Mouse (Mus musculus): Measurements from ENCODE around the gene Rps15a. TPM values are rescaled to one million over a fixed set of nuclear protein-coding genes. Genes with fewer than 3 reads are reported as not detected.

Rps15a gene
- total RNA-seq, 2 experiments from 2014 or later = 1,201 to 1,267 TPM

DNA sequence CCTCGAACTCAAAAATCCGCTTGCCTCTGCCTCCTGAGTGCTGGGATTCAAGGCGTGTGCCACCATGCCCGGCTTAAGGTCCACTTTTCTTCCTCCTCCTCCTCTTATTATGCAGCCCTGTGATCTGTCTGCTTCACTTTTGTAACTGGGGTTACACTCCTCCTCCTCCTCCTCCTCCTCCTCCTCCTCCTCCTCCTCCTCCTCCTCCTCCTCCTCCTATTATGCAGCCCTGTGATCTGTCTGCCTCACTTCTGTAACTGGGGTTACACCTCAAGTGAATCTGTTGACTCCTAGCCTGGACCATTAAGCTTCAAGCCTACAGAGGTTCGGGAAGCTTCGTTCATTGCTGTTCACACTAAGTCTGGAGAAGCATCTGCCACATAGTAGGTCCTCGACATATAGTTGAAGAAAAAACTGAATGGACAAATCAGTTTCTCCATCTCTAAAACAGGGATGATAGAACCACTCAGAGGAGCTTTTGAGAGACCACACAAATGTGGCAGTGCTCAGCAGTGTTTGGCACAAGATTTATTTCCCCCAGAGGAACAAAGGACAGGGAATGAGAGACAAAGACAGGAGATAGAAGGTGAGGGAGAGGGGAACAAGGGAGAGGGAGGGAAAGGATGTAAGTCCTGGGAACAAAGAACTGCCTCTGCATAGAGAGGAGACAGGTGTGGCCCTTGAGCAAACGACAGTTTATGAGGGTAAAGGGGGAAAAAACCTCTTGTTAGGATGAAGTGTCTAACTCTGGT lies 975 bp upstream of the Rps15a start:
- DNase-seq (ENCODE audit: low spot score in 2 of 2) = no peak

DNA sequence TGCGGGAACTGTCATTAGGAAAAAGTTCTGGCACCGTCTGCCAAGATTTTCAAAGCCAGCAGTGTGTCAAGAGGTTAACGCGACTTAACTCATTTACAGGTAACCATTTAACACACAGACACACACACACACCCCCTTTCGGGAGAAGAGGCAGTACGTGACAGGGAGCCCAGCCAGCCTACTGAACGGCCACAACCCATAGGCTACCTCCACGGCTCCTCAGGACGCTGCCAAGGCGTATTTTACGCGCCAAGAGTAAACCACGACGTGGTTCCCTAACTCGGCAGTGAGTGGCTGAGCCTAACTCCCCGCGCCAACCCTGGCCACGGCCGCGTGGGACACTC lies 483 bp downstream of the Rps15a start:
- DNase-seq (ENCODE audit: low spot score in 2 of 2) = no peak

DNA sequence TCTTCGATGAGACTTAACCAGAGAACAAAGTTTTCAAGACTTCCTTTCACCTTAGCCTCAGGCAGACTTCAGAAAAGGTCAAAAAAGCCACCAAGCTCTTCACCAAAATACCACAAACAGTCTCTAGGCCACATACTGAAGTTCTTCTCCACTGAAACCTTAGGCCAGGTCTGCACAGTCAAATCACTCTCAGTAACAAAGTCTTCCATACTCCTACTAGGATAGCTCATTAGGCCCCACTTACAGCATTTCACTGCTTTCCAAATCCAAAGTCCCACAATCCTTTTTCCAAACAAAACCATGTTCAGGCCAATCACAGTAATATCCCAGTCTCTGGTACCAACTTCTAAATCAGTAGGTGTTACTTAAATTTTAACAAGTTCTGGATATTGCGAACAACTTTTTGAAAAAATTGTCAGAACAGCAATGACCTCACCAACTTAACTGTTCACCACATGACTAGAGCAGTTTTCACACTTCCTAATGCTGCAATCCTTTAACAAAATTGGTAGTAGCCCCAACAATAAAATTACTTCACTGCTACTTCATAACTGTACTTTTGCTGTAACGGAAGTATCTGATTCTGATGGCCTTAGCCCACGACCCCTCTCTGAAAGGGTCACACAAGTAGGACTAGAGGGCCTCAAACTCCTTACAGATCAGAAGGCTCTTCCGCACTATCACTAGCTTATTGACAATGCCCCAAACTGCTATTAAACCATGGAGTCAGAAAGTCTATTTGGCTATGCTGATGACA lies 2.3 kb downstream of the Rps15a start:
- no peak for DNase-seq (ENCODE audit: low spot score in 2 of 2)

DNA sequence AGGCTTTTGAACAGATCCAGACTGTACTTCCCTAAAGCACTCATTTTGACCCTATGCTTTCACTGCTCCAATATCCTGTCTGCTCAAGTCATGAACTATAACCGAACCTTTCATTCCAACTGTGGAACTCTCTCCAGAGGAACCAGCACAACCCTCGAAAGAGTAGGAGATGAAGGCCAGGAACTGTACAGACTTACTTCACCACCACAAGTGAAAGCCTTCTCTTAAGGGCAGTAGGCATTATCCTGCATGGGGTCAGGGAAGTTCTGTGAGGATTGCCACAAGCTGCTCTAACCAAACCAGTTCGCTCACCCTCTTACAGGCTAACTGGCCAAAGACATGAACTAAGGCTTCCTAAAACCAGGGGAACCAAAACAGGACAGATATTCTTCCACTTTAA lies 4.9 kb downstream of the Rps15a start:
- DNase-seq (ENCODE audit: low spot score in 2 of 2) = no peak

DNA sequence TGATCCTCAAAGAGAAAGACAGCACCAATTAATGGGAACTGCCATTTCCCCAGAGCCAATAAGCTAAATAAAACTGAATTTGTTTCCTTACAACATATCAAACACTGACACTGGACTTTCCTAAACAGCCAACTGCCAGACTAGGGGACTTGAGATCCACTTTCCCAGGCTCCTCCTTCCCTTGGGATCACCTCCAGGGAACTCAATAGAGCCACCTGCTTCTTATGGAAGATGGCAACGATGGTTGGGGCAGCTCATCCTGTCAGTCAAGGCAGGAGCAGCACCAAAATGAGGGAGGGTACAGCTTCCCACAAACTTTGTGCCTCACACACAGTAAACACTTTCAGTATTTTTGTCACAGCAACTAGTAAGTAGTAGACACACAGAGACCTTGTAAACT lies 8.3 kb downstream of the Rps15a start:
- DNase-seq (ENCODE audit: low spot score in 2 of 2) = no peak

DNA sequence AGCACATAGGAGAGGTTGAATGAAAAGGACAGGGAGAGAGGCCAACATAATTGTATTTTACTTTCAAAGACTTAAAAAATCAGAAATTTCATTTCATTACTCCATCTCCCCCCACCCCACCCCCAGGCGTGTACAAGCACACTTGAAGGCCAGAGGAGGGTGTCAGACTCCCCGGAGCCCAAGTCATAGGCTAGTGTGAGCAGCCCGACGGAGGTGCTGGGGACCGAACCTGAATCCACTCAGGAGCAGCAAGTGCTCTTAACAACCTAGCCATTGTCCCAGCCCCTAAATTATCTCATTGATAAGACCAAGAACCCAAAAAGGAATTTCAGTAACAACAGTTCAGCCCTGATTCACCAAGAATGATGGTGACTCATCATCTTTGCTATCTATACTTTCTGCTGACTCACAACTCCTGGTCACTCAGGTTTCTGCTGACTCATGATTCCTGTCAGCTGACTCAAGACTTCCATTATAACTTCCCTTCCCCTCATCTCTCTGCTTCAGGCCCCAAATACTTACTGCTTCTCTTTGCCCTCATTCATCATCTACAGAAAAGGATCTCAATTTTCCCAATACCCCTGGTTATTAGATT lies 11.4 kb downstream of the Rps15a start:
- DNase-seq (ENCODE audit: low spot score in 2 of 2) = no peak

DNA sequence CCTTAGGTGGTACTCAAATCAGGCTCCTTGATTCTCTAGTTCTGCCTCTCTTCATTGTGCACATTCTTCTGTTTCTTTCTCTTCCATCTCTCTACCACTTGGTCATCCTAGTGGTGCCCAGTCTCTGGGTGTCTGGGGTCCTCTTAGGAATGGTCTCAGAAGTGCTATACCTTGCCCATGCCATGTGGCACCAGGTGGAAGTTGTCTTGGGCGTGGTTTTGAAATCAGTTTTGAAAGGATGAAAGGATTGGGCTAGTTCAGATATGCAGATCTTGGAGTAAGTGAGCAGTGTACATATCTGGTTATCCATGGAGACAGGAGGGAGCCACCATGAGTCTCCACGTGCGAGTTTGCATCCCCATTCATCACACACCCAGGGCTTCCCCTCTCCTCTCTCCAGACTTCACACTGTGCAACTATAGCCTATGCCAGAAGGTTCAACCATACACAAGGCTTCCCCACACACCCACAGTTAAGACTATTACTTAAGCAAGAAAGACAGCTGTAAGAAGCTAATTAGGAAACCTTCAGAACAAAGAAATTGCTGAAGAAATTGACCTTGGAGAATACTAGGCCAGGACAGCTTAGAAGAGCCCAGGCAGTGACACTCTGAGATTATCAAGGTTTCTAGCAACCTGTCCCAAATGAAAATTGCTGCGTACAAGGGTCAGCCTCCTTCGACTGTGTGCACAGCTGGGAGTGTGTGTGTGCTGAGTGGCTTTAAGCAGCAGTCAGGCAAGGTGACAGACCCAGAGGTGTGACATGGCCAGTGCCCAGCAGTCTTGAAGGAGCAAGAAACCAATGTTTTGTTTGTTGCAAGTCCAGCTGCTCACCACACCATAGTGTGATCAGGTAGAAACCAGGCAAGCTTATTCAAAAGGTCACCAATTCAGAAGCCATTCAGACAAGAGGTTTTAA lies 12.3 kb downstream of the Rps15a start:
- no peak for DNase-seq (ENCODE audit: low spot score in 2 of 2)

DNA sequence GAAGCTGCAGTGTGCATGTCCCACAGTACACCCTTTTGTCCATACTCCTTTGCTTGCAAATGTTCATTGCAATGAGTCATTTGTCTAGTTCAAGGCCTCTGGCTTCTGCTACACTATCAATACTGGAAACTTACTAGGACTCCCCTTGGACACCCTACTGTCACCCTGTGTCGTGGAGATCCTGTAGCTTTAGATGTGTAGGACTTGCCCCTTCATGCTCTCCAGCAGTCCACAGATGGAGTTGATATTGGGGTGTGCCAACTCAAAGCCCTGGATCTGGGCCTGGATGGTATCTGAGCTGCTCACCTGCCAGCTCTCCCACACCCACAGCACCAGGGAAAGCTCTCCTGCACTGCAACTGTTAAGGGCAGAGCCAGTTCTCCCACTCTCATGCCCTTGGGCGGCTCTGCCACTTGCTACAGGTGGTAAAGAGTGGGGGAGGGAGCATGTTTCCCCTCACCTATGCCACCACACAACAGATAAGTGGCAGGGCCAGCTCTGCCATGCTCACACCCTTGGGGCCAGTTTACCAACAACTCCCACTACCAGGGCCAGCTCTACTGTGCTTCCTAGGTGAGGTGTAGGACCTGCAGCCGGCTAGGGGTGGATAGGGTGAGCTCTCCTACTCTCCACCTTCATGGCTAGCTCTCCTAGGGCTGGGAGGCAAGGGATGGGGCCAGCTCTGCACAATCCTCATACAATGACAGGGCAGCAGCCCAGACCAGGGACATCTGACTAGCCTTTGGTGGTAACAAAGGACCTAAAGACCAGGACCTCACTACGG lies 13.1 kb downstream of the Rps15a start:
- DNase-seq (ENCODE audit: low spot score in 2 of 2) = no peak

DNA sequence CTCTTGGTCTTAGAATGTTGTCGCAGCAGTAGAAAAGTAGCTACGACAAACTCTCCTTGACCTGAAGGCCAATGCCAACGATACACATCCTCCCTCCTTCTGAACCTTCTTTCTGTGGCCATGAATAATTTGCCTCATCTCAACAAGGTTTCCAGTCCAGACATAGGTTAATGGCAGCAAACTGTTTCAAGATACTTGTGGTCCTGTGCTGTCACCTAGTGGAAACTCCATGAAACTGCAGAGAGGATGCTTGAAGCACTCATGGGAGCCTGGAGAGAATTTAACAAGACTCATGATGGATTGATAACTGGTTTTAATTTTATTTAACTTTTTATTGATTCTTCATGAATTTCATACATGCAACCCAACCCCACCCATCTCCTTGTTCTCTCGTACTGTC lies 13.8 kb downstream of the Rps15a start:
- no peak for DNase-seq (ENCODE audit: low spot score in 2 of 2)

DNA sequence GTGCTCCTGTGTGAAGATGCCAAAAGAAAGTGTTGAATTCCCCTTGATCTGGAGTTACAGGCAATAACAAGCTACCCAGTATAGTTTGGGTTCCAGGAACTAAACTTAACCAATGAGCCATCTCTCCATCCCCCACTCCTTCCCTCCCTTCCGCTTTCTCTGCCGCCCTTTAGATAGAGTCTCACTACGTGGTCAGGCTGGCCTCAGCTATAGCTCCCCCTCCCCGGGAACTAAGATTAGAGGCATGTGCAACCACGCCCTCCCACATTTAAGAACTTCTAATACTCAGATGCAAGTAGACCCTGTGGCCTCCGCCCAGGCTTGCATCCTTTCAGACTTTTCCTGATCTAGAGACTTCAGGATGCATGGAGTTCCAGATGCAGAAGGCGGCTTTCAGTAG lies 18.4 kb downstream of the Rps15a start:
- no peak for DNase-seq (ENCODE audit: low spot score in 2 of 2)

DNA sequence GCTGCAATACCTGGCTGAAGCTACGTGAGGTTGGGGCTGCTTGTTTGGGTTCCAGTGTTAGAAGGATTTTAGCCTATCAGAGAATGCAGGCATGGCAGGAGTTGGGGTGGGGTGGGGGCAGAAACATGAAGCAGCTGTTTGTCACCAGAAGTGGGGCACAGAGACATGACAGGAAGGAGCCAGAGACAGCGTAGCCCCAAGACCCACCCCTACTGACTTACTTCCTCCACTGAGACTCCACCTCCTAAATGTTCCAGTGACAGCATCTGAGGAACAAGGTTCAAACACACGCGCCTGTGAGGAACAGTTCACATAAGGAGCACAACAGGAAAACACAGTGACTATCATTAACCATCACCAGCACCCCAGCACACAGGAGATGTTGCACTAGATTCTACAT lies 36.0 kb downstream of the Rps15a start:
- no peak for DNase-seq (ENCODE audit: low spot score in 2 of 2)

DNA sequence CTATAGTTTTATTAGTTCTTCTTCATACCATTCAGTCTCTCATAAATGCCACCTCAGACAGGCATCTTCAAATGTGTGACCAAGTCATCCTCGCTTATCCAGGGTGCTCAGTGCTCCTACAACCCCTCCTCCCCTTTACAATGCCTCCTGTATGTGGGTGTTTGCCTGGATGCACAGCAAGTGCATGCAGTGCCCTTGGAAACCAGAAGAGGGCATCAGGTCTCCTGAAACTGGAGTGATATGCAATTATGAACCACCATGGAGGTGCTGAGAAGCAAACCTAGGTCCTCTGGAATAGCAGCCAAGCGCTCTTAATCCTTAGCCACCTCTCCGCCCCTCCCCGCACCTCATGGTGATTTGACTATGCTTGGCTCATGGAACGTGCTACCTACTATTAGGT lies 36.9 kb downstream of the Rps15a start:
- DNase-seq (ENCODE audit: low spot score in 2 of 2) = no peak

DNA sequence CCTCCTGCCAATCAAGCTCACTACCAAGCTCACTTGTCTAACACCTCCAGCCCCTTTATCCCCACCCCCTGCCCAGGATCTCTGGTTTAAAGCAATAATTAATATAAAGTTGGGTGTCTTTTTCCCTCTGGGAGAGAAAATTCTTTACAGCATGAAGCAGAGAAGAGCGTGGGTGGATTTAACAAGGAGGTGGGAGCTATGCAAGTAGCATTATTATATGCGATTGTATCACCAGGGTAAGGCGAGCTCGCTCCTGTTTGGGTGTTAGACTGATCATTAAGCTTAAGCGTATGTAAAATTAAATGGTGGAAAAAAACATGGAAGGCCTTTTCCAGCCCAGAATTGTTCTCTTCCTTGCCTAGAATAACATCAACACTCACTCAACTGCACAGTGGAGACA lies 48.7 kb downstream of the Rps15a start:
- no peak for DNase-seq (ENCODE audit: low spot score in 2 of 2)

DNA sequence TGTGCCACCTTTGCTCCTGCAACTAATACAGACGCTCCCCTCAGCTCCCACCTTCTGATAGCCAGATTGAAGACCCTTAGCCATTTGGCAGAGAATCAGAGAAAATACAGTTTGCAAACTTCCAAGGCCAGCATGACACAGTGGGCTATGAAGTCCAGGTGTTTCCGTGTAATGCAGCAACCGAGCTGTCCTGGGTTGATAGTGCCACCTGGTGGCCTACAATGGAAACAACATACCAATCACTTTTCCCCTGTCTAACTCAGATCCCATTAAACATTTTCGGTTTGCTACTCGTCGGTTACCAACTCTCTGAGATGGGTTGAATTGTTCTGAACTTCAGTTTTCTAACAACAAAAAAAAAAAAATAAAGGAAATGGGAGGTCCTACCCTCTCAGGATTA lies 59.7 kb downstream of the Rps15a start:
- DNase-seq (ENCODE audit: low spot score in 2 of 2) = no peak

Other genes with a start within 250 kb of the Rps15a start
- gene Arl6ip1, start 13.5 kb upstream of the Rps15a start, total RNA-seq (2021) = 100 to 1,000 TPM; 171 to 180 TPM
- gene Smg1, start 127.5 kb upstream of the Rps15a start, total RNA-seq (2021) = 10 to 100 TPM; 52.0 to 60.0 TPM

Data from adrenal gland, postnatal 4 days (tissue).